Mouse (Mus musculus): ENCODE results near the gene Gm4981. TPM values are rescaled to one million over a fixed set of nuclear protein-coding genes. Genes with fewer than 3 reads are reported as not detected.
"Not testable (repeated sequence)": the region's sequence is repeated elsewhere in the genome, so short reads cannot be mapped to it uniquely, and the experiment has no call there.

Gene Gm4981
- total RNA-seq (2014; rRNA removed): not detected in 2 replicates
- polyA plus RNA-seq (2015; fragmentation: Nextera tagmentation; extraction: Ambion mirVana): not detected in 2 replicates

DNA sequence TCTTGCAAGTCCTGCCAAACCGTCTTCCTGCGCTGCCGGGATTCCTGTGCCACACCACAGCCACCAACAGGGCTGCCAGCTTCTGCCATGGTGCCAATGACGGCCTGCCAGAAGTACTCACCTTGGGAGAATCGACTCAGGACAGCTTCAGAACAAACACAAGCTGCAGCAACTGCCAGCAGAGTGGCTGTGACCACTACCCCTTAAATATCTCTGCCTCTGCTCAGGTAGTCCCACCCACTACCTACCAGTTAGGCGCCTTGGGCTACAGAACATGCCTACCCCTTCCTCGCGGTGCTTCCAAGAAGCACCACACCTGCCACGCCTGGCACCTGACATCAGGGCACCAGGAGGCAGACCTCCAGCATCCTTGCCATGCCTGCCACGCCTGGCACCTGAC is at the start of gene Gm4981:
TSS of gene Gm4981 (minus strand) at position 89 of the 400 bp plus-strand sequence.
- ATAC-seq: no peak
- TF ChIP-seq CTCF (IDR thresholded peaks at IDR 0.05; ENCODE audit: low read depth): no peak

DNA sequence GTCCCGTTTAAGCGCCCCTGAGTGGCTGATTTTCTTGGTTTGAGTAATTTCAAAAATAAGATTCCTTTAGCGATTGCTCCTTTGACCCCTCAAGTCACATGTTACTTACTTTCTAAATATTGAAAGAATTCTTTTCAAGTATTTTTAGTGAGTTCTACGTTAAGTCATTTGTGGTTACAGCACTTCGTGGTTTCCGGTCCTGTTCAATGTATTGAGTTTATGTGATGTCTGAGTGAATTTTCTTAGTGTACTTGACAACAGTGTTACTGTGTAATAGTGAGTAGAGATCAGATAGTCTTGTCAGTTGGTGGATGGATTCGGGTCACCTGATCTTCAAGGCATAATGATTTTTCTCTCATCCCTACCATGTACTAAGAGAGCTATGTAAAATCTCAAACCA is 45.7 kb upstream of the Gm4981 start:
- no peaks in the 10 kb centered on the region for H3K9me3 ChIP-seq (ENCODE audit: low read length)
- no peak for ATAC-seq
- no peak for TF ChIP-seq CTCF (IDR thresholded peaks at IDR 0.05; ENCODE audit: low read depth)
- H3K36me3 ChIP-seq (ENCODE audit: insufficient read depth): peaks cover 49% of the 10 kb centered on the region
- no peak overlapping the region for H3K9ac ChIP-seq
- H3K27me3 ChIP-seq (ENCODE audit: insufficient read depth, low read length): no peaks in the 10 kb centered on the region
- 95% methylated on average over 7 of the region's 7 CpGs for WGBS
- no peak overlapping the region for H3K4me3 ChIP-seq (ENCODE audit: low read depth, low read length)
- no peak overlapping the region for H3K27ac ChIP-seq (ENCODE audit: low read depth, low read length)
- no peaks in the 10 kb centered on the region for H3K4me1 ChIP-seq (ENCODE audit: insufficient read depth)
- no peak for DNase-seq
- H3K4me2 ChIP-seq (ENCODE audit: low read depth): no peak overlapping the region

More for the DNA sequence above, at the start of gene Gm4981:
- Histone ChIP-seq H3K36me3 (ENCODE audit: insufficient read depth) (no peaks in the 10 kb centered on the region), H3K27ac (ENCODE audit: low read depth, low read length) (no peak within 1 kb of the TSS), H3K27me3 (ENCODE audit: insufficient read depth, low read length) (no peaks in the 10 kb centered on the region), H3K4me2 (ENCODE audit: low read depth) (no peak within 1 kb of the TSS), H3K4me3 (ENCODE audit: low read depth, low read length) (no peak within 1 kb of the TSS), H3K9ac (no peak within 1 kb of the TSS), H3K9me3 (ENCODE audit: low read length) (peaks cover 14% of the 10 kb centered on the region), H3K4me1 (ENCODE audit: insufficient read depth) (no peaks in the 10 kb centered on the region)
- 90% methylated on average over 10 of the region's 10 CpGs for WGBS
- no peak for DNase-seq

DNA sequence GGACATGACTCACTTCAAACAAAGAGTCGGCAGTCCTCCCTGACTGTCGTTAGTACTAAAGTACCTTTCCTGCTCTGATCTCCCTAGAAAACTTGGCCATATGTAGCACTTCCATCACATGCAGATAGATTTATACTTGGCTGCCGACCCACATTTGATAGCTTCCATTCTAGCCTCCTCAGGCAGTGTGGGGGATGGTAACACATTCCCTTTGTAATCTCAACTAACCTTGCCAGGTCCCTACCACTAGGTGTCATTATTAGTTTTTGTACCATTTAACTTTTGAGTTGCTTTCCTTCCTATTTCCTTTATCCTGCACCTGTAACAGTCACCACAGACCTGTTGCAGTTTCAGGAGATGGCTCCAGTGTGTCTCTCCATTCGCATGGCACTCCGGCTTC is 22.0 kb upstream of the Gm4981 start:
- DNase-seq: no peak
- no peak overlapping the region for H3K27ac ChIP-seq (ENCODE audit: low read depth, low read length)
- H3K27me3 ChIP-seq (ENCODE audit: insufficient read depth, low read length): no peaks in the 10 kb centered on the region
- H3K9me3 ChIP-seq (ENCODE audit: low read length): no peaks in the 10 kb centered on the region
- TF ChIP-seq CTCF (IDR thresholded peaks at IDR 0.05; ENCODE audit: low read depth): peak; percentile 21; the same call in 1 of the 2 replicates
- H3K36me3 ChIP-seq (ENCODE audit: insufficient read depth): peaks cover 25% of the 10 kb centered on the region
- no peak for ATAC-seq
- no peak overlapping the region for H3K4me2 ChIP-seq (ENCODE audit: low read depth)
- no peak overlapping the region for H3K4me3 ChIP-seq (ENCODE audit: low read depth, low read length)
- no peak overlapping the region for H3K9ac ChIP-seq
- 0 out of 2 replicates have a peak, but pooled peaks cover 6% of the 10 kb centered on the region for H3K4me1 ChIP-seq (ENCODE audit: insufficient read depth)
- 79% methylated on average over 5 of the region's 5 CpGs for whole genome bisulfite sequencing

DNA sequence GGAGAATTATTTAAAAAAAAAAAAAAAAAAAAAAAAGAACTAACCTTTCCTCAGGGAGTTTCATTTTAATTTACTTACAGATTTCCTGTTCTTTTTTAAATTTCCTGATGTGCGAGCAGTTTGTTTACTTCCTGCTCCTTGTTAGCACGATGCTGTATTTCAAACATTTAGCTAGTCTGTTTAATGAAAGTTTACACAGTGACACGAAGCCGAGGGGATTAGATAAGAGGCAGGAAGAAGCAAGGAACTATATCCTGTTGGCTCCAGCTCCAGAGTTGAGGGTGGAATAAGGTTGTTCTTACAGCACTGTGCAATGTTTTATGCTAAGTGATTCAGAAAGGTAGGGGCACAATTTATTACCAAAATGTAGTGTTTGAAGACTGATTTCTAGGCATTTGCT is 19.5 kb upstream of the Gm4981 start:
- TF ChIP-seq CTCF (IDR thresholded peaks at IDR 0.05; ENCODE audit: low read depth): no peak
- no peak for ATAC-seq
- Histone ChIP-seq H3K27me3 (ENCODE audit: insufficient read depth, low read length) (no peaks in the 10 kb centered on the region), H3K36me3 (ENCODE audit: insufficient read depth) (peaks cover 18% of the 10 kb centered on the region), H3K9ac (peak overlapping the region; percentile 83; the same call in 1 of the 2 replicates), H3K9me3 (ENCODE audit: low read length) (no peaks in the 10 kb centered on the region), H3K4me2 (ENCODE audit: low read depth) (peak overlapping the region; percentile 59), H3K4me3 (ENCODE audit: low read depth, low read length) (peak overlapping the region; percentile 85), H3K4me1 (ENCODE audit: insufficient read depth) (0 out of 2 replicates have a peak, but pooled peaks cover 6% of the 10 kb centered on the region), H3K27ac (ENCODE audit: low read depth, low read length) (no peak overlapping the region; the same call in 1 of the 2 replicates)
- 4% methylated on average over 4 of the region's 4 CpGs for WGBS
- DNase-seq: peak; percentile 5

DNA sequence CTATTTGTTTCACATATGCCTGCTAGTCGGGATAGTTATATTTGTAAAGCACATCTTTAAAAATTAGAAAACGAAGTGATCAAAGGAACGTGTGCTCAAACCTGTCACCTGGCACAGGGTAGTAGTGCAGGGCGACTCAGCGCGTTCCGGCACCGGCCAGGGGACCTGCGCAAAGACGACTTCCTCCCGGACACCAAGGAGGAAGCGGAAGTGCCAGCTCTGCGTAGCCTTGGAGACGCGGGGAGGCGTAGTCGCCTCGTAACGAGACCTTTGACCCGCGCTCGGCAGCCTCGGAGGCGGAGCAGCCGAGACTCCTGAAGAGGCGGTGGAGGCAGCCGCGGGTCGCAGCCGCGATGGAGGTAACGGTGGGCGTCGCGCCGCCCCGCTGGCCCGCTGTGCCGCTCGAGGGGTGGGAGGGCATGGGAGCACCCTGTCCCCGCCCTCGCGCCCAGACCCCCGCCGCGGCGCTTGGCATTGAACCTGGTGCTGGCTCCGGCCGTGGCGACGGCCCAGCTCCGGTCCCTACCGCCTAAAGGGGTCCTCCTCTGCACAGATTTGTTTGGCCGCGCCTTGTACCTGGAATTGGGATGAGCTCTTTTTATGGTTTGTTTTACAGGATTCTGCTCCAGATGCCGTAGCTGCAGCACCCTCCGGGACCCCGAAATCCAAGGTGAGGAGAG is 18.9 kb upstream of the Gm4981 start, which contains the start of gene Gcc2:
TSS of gene Gcc2 (plus strand) at position 285 of the 680 bp plus-strand sequence.
- peak within 1 kb of the TSS; percentile 85 for H3K4me3 ChIP-seq (ENCODE audit: low read depth, low read length)
- H3K9ac ChIP-seq: peak within 1 kb of the TSS; percentile 83
- WGBS: 1% methylated on average over 57 of the region's 58 CpGs
- H3K4me1 ChIP-seq (ENCODE audit: insufficient read depth): 0 out of 2 replicates have a peak, but pooled peaks cover 6% of the 10 kb centered on the region
- peak within 1 kb of the TSS; percentile 73 for H3K27ac ChIP-seq (ENCODE audit: low read depth, low read length)
- H3K27me3 ChIP-seq (ENCODE audit: insufficient read depth, low read length): no peaks in the 10 kb centered on the region
- DNase-seq (peak; percentile 96), ATAC-seq (peak; percentile 99)
- peak; percentile 29; the same call in 1 of the 2 replicates for TF ChIP-seq CTCF (IDR thresholded peaks at IDR 0.05; ENCODE audit: low read depth)
- peaks cover 15% of the 10 kb centered on the region for H3K36me3 ChIP-seq (ENCODE audit: insufficient read depth)
- peak within 1 kb of the TSS; percentile 59 for H3K4me2 ChIP-seq (ENCODE audit: low read depth)
- H3K9me3 ChIP-seq (ENCODE audit: low read length): no peaks in the 10 kb centered on the region

DNA sequence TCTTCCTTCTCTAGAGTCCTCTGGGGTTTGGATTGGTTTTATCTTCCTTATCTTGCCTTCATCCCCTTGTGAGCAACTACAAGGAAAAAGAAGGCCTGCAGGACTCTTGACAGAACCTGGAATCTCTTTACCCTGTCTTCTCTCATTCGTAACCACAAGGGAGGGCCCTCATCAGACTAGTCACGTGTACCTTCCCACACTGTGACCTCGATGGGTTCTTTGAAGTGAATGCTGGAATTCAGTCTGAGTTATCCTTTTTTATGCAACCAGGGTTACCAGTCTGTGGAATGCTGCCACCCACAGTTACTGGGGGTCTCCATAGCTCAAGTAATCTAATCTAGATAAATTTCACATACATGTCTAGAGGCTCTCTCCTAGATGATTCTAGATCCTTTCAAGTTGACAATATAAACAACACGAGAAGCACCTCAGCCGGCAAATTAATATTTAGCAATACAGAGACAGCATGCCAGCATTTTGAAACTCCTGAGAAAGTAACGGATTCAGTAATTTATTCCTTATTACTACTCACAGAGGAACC is 18.2 kb upstream of the Gm4981 start:
- peak; percentile 22 for ATAC-seq
- TF ChIP-seq CTCF (IDR thresholded peaks at IDR 0.05; ENCODE audit: low read depth): no peak
- Histone ChIP-seq H3K4me3 (ENCODE audit: low read depth, low read length) (peak overlapping the region; percentile 85), H3K4me1 (ENCODE audit: insufficient read depth) (0 out of 2 replicates have a peak, but pooled peaks cover 6% of the 10 kb centered on the region), H3K9me3 (ENCODE audit: low read length) (no peaks in the 10 kb centered on the region), H3K9ac (peak overlapping the region; percentile 83), H3K4me2 (ENCODE audit: low read depth) (peak overlapping the region; percentile 59), H3K36me3 (ENCODE audit: insufficient read depth) (peaks cover 9% of the 10 kb centered on the region; the same call in 1 of the 2 replicates), H3K27ac (ENCODE audit: low read depth, low read length) (no peak overlapping the region), H3K27me3 (ENCODE audit: insufficient read depth, low read length) (no peaks in the 10 kb centered on the region)
- 19% methylated on average over 6 of the region's 6 CpGs for WGBS
- DNase-seq: no peak

DNA sequence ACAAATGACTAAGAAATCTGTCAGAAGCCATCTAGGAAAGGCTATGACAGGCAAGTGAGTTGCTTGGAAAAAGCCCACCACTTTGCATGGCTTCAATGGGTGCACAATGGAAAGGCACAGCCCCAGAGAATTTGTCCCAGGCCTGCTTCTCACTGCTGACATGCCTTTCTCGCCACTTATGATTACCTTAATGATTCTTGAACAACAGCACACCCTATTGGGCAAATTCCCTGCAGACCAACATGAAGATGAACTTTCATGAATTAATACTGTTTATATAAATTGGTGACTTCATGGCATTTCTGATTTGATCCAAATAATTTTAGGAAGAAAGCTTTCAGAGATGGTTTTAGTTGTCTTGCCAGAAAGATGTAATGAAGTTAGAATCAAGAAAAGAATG is 13.0 kb upstream of the Gm4981 start:
- no peak overlapping the region for H3K9ac ChIP-seq

DNA sequence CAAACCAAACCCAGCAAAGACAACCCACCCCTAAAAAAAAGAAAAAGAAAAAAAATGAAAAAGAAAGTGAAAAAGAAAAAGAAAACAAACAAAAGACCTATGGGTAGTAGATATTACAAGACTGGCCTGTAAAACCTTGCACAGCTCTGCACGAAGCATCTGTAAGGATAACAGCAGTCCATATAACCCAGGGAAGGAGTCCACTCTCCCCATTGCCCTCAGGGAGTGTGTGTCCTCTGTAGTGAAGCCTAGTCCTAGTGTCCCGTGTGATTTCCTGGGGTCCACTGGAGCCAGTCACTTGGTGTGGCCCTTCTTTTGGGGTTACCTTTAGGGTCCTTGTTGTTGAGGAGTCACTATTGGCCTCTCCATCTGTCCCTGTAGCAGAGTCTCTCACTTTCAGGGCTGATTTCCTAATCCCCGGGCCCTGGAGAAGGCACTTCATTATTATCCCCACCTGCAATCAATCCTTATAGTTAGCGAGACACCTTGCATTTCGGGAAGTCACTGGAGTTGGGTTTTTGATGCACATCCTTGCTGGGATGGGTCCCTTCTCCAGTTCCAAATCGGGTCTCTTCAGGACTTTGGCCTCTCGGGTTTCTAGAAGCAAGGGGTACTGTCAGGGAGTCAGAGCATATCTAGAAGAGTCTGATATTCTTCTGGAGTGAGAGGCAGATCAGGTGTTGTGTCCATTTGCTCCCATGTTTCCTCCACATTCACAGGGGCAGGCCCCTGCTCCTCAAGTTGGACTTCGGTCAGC is 2.7 kb upstream of the Gm4981 start:
- not testable (repeated sequence) for H3K9me3 ChIP-seq (ENCODE audit: low read length); H3K4me2 ChIP-seq (ENCODE audit: low read depth); H3K27ac ChIP-seq (ENCODE audit: low read depth, low read length); H3K9ac ChIP-seq; H3K4me3 ChIP-seq (ENCODE audit: low read depth, low read length); H3K4me1 ChIP-seq (ENCODE audit: insufficient read depth); H3K36me3 ChIP-seq (ENCODE audit: insufficient read depth); DNase-seq; H3K27me3 ChIP-seq (ENCODE audit: insufficient read depth, low read length)
- 90% methylated on average over 7 of the region's 8 CpGs for WGBS
- ATAC-seq: peak; percentile 62

More for the DNA sequence above, 13.0 kb upstream of the Gm4981 start:
- Histone ChIP-seq H3K4me2 (ENCODE audit: low read depth) (no peak overlapping the region), H3K9me3 (ENCODE audit: low read length) (no peaks in the 10 kb centered on the region), H3K4me1 (ENCODE audit: insufficient read depth) (0 out of 2 replicates have a peak, but pooled peaks cover 3% of the 10 kb centered on the region), H3K4me3 (ENCODE audit: low read depth, low read length) (no peak overlapping the region), H3K36me3 (ENCODE audit: insufficient read depth) (no peaks in the 10 kb centered on the region), H3K27ac (ENCODE audit: low read depth, low read length) (no peak overlapping the region), H3K27me3 (ENCODE audit: insufficient read depth, low read length) (no peaks in the 10 kb centered on the region)
- ATAC-seq (no peak), DNase-seq (no peak)
- WGBS: 16% methylated on average over 1 of the region's 1 CpGs
- TF ChIP-seq CTCF (IDR thresholded peaks at IDR 0.05; ENCODE audit: low read depth): no peak

DNA sequence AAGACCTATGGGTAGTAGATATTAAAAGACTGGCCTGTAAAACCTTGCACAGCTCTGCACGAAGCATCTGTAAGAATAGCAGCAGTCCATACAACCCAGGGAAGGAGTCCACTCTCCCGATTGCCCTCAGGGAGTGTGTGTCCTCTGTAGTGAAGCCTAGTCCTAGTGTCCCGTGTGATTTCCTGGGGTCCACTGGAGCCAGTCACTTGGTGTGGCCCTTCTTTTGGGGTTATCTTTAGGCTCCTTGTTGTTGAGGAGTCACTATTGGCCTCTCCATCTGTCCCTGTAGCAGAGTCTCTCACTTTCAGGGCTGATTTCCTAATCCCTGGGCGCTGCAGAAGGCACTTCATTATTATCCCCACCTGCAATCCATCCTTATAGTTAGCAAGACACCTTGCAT is 1.5 kb downstream of the Gm4981 start:
- peaks cover 20% of the 10 kb centered on the region for H3K9me3 ChIP-seq (ENCODE audit: low read length)
- not testable (repeated sequence) for H3K9ac ChIP-seq; H3K27ac ChIP-seq (ENCODE audit: low read depth, low read length); DNase-seq; ATAC-seq; H3K4me1 ChIP-seq (ENCODE audit: insufficient read depth); H3K4me3 ChIP-seq (ENCODE audit: low read depth, low read length); H3K27me3 ChIP-seq (ENCODE audit: insufficient read depth, low read length); H3K36me3 ChIP-seq (ENCODE audit: insufficient read depth); H3K4me2 ChIP-seq (ENCODE audit: low read depth)
- 86% methylated on average over 4 of the region's 4 CpGs for WGBS
